Mouse (Mus musculus): ENCODE results near the gene Rgl1. TPM values are rescaled to one million over a fixed set of nuclear protein-coding genes. Genes with fewer than 3 reads are reported as not detected.
"Not testable (repeated sequence)": the region's sequence is repeated elsewhere in the genome, so short reads cannot be mapped to it uniquely, and the experiment has no call there.

The Rgl1 gene
- polyA plus RNA-seq, 2 experiments: 28.5 to 40.5 TPM

GRCm38 (mm10) chr1:152654851-152655250 is 111.3 kb downstream of the Rgl1 start:
- no peak overlapping the region for H3K4me2 ChIP-seq (replicated peaks; ENCODE audit: low read depth, low read length, severe bottlenecking)
- no peaks in the 10 kb centered on the region for H3K4me1 ChIP-seq (ENCODE audit: control insufficient read depth, insufficient read depth, low read length)
- no peaks in the 10 kb centered on the region for H3K36me3 ChIP-seq (ENCODE audit: control insufficient read depth, insufficient read depth, low read length)
- no peak overlapping the region for H3K9ac ChIP-seq (ENCODE audit: low read depth, low read length, severe bottlenecking)
- WGBS: 92% methylated on average over 6 of the region's 6 CpGs
- no peaks in the 10 kb centered on the region for H3K27me3 ChIP-seq (ENCODE audit: control insufficient read depth, insufficient read depth, low read length)
- TF ChIP-seq POLR2A (IDR thresholded peaks at IDR 0.05; ENCODE audit: borderline replicate concordance, extremely low read depth, insufficient read depth, insufficient read length): no peak
- no peak overlapping the region for H3K27ac ChIP-seq (replicated peaks; ENCODE audit: low read depth, low read length)
- ATAC-seq (ENCODE audit: low FRiP score, low read depth): no peak
- H3K9me3 ChIP-seq (ENCODE audit: control insufficient read depth, low read length): no peaks in the 10 kb centered on the region
- no peak overlapping the region for H3K4me3 ChIP-seq (replicated peaks; ENCODE audit: low read length)
- no peak for DNase-seq (ENCODE audit: low spot score)

- H3K4me2 ChIP-seq (replicated peaks; ENCODE audit: low read depth, low read length, severe bottlenecking): no peak overlapping the region
Observed at GRCm38 (mm10) chr1:152651495-152651874, 114.7 kb downstream of the Rgl1 start.

GRCm38 (mm10) chr1:152650856-152651494 is 115.2 kb downstream of the Rgl1 start:
- H3K9me3 ChIP-seq (ENCODE audit: control insufficient read depth, low read length): no peaks in the 10 kb centered on the region
- no peak overlapping the region for H3K27ac ChIP-seq (replicated peaks; ENCODE audit: low read depth, low read length)
- TF ChIP-seq POLR2A (IDR thresholded peaks at IDR 0.05; ENCODE audit: borderline replicate concordance, extremely low read depth, insufficient read depth, insufficient read length): no peak
- no peaks in the 10 kb centered on the region for H3K4me1 ChIP-seq (ENCODE audit: control insufficient read depth, insufficient read depth, low read length)
- H3K9ac ChIP-seq (ENCODE audit: low read depth, low read length, severe bottlenecking): no peak overlapping the region
- ATAC-seq (ENCODE audit: low FRiP score, low read depth) (no peak), DNase-seq (ENCODE audit: low spot score) (no peak)
- H3K27me3 ChIP-seq (ENCODE audit: control insufficient read depth, insufficient read depth, low read length): no peaks in the 10 kb centered on the region
- WGBS: 81% methylated on average over 6 of the region's 6 CpGs
- no peaks in the 10 kb centered on the region for H3K36me3 ChIP-seq (ENCODE audit: control insufficient read depth, insufficient read depth, low read length)
- no peak overlapping the region for H3K4me3 ChIP-seq (replicated peaks; ENCODE audit: low read length)
- H3K4me2 ChIP-seq (replicated peaks; ENCODE audit: low read depth, low read length, severe bottlenecking): no peak overlapping the region

More at GRCm38 (mm10) chr1:152651495-152651874, 114.7 kb downstream of the Rgl1 start:
- DNase-seq (ENCODE audit: low spot score) (no peak), ATAC-seq (ENCODE audit: low FRiP score, low read depth) (no peak)
- no peak for TF ChIP-seq POLR2A (IDR thresholded peaks at IDR 0.05; ENCODE audit: borderline replicate concordance, extremely low read depth, insufficient read depth, insufficient read length)
- H3K36me3 ChIP-seq (ENCODE audit: control insufficient read depth, insufficient read depth, low read length): no peaks in the 10 kb centered on the region
- H3K27ac ChIP-seq (replicated peaks; ENCODE audit: low read depth, low read length): no peak overlapping the region
- no peak overlapping the region for H3K9ac ChIP-seq (ENCODE audit: low read depth, low read length, severe bottlenecking)
- 85% methylated on average over 1 of the region's 1 CpGs for WGBS
- no peaks in the 10 kb centered on the region for H3K27me3 ChIP-seq (ENCODE audit: control insufficient read depth, insufficient read depth, low read length)
- no peaks in the 10 kb centered on the region for H3K4me1 ChIP-seq (ENCODE audit: control insufficient read depth, insufficient read depth, low read length)
- no peaks in the 10 kb centered on the region for H3K9me3 ChIP-seq (ENCODE audit: control insufficient read depth, low read length)
- H3K4me3 ChIP-seq (replicated peaks; ENCODE audit: low read length): no peak overlapping the region

- Histone ChIP-seq H3K4me2 (replicated peaks; ENCODE audit: low read depth, low read length, severe bottlenecking) (no peak overlapping the region), H3K27ac (replicated peaks; ENCODE audit: low read depth, low read length) (no peak overlapping the region), H3K36me3 (ENCODE audit: control insufficient read depth, insufficient read depth, low read length) (no peaks in the 10 kb centered on the region), H3K4me1 (ENCODE audit: control insufficient read depth, insufficient read depth, low read length) (no peaks in the 10 kb centered on the region), H3K4me3 (replicated peaks; ENCODE audit: low read length) (no peak overlapping the region), H3K9me3 (ENCODE audit: control insufficient read depth, low read length) (no peaks in the 10 kb centered on the region), H3K9ac (ENCODE audit: low read depth, low read length, severe bottlenecking) (no peak overlapping the region), H3K27me3 (ENCODE audit: control insufficient read depth, insufficient read depth, low read length) (no peaks in the 10 kb centered on the region)
- TF ChIP-seq POLR2A (IDR thresholded peaks at IDR 0.05; ENCODE audit: borderline replicate concordance, extremely low read depth, insufficient read depth, insufficient read length): no peak
- DNase-seq (ENCODE audit: low spot score): no peak
- 89% methylated on average over 5 of the region's 5 CpGs for WGBS
- ATAC-seq (ENCODE audit: low FRiP score, low read depth): no peak
Observed at GRCm38 (mm10) chr1:152648052-152648451, 118.1 kb downstream of the Rgl1 start.

GRCm38 (mm10) chr1:152642207-152642606 is 123.9 kb downstream of the Rgl1 start:
- H3K27ac ChIP-seq (replicated peaks; ENCODE audit: low read depth, low read length); H3K27me3 ChIP-seq (ENCODE audit: control insufficient read depth, insufficient read depth, low read length); H3K4me2 ChIP-seq (replicated peaks; ENCODE audit: low read depth, low read length, severe bottlenecking); H3K36me3 ChIP-seq (ENCODE audit: control insufficient read depth, insufficient read depth, low read length); H3K9ac ChIP-seq (ENCODE audit: low read depth, low read length, severe bottlenecking); ATAC-seq (ENCODE audit: low FRiP score, low read depth); H3K4me3 ChIP-seq (replicated peaks; ENCODE audit: low read length); H3K9me3 ChIP-seq (ENCODE audit: control insufficient read depth, low read length); DNase-seq (ENCODE audit: low spot score): not testable (repeated sequence)
- WGBS: 75% methylated on average over 9 of the region's 10 CpGs
- H3K4me1 ChIP-seq (ENCODE audit: control insufficient read depth, insufficient read depth, low read length): peaks cover 26% of the 10 kb centered on the region

Measured in limb, embryonic 14.5 days (tissue).